Mouse (Mus musculus): Measurements from ENCODE around the gene Tbk1. TPM values are rescaled to one million over a fixed set of nuclear protein-coding genes. Genes with fewer than 3 reads are reported as not detected.

The Tbk1 gene
- polyA plus RNA-seq, 1 experiment from 2014 or later: 34.0 TPM

DNA sequence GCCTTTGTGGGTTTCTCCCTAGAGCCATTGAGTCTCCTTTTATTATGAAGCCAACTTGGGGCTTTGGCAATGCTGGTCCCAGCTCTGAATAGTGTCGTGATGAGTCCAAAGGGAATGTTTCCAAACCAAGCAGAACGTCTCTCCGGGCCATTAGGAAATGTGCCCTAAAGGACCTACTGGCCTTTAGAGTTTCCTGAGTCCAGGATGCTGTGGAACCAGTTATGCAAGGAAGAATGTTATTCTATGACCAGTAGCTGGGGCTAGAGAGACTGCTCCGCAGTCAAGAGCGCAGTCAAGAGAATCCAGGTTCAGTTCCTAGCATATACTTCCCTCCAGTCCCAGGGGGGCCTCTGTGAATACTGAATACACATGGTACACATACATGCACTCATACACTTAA is 86.6 kb downstream of the Tbk1 start:
- Histone ChIP-seq H3K9ac (ENCODE audit: low read length) (no peak overlapping the region), H3K36me3 (ENCODE audit: control insufficient read depth, insufficient read depth, low read length) (no peaks in the 10 kb centered on the region), H3K27me3 (ENCODE audit: control insufficient read depth, insufficient read depth, low read length) (no peaks in the 10 kb centered on the region), H3K9me3 (ENCODE audit: control insufficient read depth, low read length) (no peaks in the 10 kb centered on the region), H3K27ac (ENCODE audit: low read depth, low read length) (no peak overlapping the region), H3K4me2 (no peak overlapping the region), H3K4me3 (ENCODE audit: low read depth, low read length) (no peak overlapping the region), H3K4me1 (ENCODE audit: control insufficient read depth, insufficient read depth, low read length) (peaks cover 4% of the 10 kb centered on the region; the same call in 1 of the 2 replicates)
- DNase-seq (ENCODE audit: low spot score, missing footprints) (peak; percentile 6), ATAC-seq (ENCODE audit: low FRiP score) (no peak)
- 82% methylated on average over 5 of the region's 5 CpGs for WGBS

DNA sequence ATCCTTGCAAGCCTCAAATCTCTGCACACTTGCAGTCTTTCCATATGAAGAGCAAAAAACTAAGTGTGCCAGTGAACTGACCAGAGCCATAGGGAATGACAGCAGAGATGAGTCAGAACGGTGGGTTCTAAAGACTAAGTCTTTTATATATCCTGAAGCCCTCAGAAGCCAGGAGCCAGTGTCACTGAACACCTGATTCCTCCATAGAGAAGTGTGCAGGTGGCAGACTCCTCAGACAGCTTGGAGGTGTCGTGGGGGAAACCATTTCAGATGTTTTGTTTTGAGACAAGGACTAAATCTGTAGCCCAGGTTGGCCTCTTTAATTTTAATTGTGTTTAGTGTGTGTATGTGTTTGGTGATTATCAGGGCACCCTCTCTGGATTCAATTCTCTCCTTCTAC is 87.5 kb downstream of the Tbk1 start:
- H3K4me2 ChIP-seq: no peak overlapping the region
- no peaks in the 10 kb centered on the region for H3K27me3 ChIP-seq (ENCODE audit: control insufficient read depth, insufficient read depth, low read length)
- no peak overlapping the region for H3K27ac ChIP-seq (ENCODE audit: low read depth, low read length)
- peak; percentile 79 for DNase-seq (ENCODE audit: low spot score, missing footprints)
- ATAC-seq (ENCODE audit: low FRiP score): no peak
- no peak overlapping the region for H3K4me3 ChIP-seq (ENCODE audit: low read depth, low read length)
- H3K9ac ChIP-seq (ENCODE audit: low read length): no peak overlapping the region
- WGBS: 77% methylated on average over 2 of the region's 2 CpGs
- H3K36me3 ChIP-seq (ENCODE audit: control insufficient read depth, insufficient read depth, low read length): no peaks in the 10 kb centered on the region
- no peaks in the 10 kb centered on the region for H3K9me3 ChIP-seq (ENCODE audit: control insufficient read depth, low read length)
- H3K4me1 ChIP-seq (ENCODE audit: control insufficient read depth, insufficient read depth, low read length): peaks cover 2% of the 10 kb centered on the region; the same call in 1 of the 2 replicates

DNA sequence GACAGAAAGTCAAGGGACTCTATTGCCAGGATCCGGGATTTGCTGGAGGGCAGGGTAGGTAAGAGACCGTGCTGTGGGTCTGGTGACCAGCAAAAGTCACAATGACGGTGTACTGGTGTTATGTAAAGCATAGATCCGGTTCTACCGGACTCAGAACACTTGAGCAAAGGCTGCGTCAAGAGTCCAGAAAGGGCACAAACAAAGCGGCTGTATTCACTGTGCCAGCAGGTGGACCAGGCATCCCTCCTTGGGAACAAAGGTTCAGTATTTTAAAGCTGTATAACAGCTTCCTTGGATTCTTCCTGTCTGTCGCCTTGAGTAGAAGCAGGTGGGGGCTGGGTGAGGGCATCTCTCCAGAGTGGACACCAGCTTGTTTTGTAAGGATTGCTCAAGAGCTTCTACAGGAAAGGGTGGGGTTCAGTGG is 88.1 kb downstream of the Tbk1 start:
- no peak overlapping the region for H3K4me3 ChIP-seq (ENCODE audit: low read depth, low read length)
- DNase-seq (ENCODE audit: low spot score, missing footprints) (peak; percentile 78), ATAC-seq (ENCODE audit: low FRiP score) (no peak)
- H3K4me2 ChIP-seq: no peak overlapping the region
- H3K9ac ChIP-seq (ENCODE audit: low read length): no peak overlapping the region
- no peaks in the 10 kb centered on the region for H3K9me3 ChIP-seq (ENCODE audit: control insufficient read depth, low read length)
- H3K27ac ChIP-seq (ENCODE audit: low read depth, low read length): no peak overlapping the region
- H3K27me3 ChIP-seq (ENCODE audit: control insufficient read depth, insufficient read depth, low read length): no peaks in the 10 kb centered on the region
- H3K36me3 ChIP-seq (ENCODE audit: control insufficient read depth, insufficient read depth, low read length): no peaks in the 10 kb centered on the region
- 66% methylated on average over 8 of the region's 8 CpGs for WGBS
- H3K4me1 ChIP-seq (ENCODE audit: control insufficient read depth, insufficient read depth, low read length): peaks cover 2% of the 10 kb centered on the region; the same call in 1 of the 2 replicates

DNA sequence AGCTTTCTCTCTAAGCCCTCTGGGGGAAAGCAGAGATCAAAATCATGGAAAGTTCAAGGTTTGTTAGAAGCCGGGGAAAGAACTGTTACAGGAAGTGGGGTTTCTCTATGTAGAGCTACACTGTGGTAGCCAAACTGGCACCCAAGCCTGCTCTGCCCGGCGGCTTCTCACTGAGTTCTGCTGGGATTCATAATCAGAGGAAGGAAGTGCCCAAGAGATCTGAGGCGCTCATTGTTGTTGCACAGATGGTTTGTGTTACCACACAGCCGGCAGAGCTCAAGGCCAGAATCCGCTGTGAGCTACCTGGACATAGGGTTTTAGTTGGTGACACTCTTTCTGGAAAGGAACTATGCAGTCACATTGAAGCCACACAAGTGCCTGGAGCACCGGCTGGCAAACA is 88.6 kb downstream of the Tbk1 start:
- H3K4me2 ChIP-seq: no peak overlapping the region
- H3K4me3 ChIP-seq (ENCODE audit: low read depth, low read length): no peak overlapping the region
- no peaks in the 10 kb centered on the region for H3K36me3 ChIP-seq (ENCODE audit: control insufficient read depth, insufficient read depth, low read length)
- peak; percentile 77 for DNase-seq (ENCODE audit: low spot score, missing footprints)
- H3K27me3 ChIP-seq (ENCODE audit: control insufficient read depth, insufficient read depth, low read length): no peaks in the 10 kb centered on the region
- H3K4me1 ChIP-seq (ENCODE audit: control insufficient read depth, insufficient read depth, low read length): peaks cover 2% of the 10 kb centered on the region; the same call in 1 of the 2 replicates
- H3K9me3 ChIP-seq (ENCODE audit: control insufficient read depth, low read length): no peaks in the 10 kb centered on the region
- 77% methylated on average over 7 of the region's 7 CpGs for WGBS
- no peak overlapping the region for H3K27ac ChIP-seq (ENCODE audit: low read depth, low read length)
- no peak for ATAC-seq (ENCODE audit: low FRiP score)
- no peak overlapping the region for H3K9ac ChIP-seq (ENCODE audit: low read length)

DNA sequence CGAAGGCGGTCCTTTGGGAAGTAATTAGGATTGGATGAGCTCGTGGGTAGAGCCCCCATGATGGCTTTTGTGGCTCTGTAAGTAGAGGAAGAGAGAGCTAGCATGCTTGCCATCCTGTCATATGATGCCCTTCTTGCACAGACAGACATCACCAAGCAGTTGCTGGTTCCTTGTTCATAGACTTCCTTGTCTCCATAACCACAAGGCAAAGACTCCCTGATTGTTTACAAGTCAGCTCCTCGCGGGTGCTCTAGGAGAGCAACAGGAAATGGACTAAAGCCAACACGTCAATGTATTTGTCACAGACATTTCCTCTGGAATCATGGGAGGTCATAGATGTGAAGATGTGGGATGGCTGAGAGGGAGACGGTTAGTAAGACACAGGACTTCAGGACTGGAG is 90.0 kb downstream of the Tbk1 start:
- no peaks in the 10 kb centered on the region for H3K36me3 ChIP-seq (ENCODE audit: control insufficient read depth, insufficient read depth, low read length)
- H3K27me3 ChIP-seq (ENCODE audit: control insufficient read depth, insufficient read depth, low read length): no peaks in the 10 kb centered on the region
- H3K4me2 ChIP-seq: no peak overlapping the region
- H3K4me3 ChIP-seq (ENCODE audit: low read depth, low read length): no peak overlapping the region
- no peak for ATAC-seq (ENCODE audit: low FRiP score)
- H3K4me1 ChIP-seq (ENCODE audit: control insufficient read depth, insufficient read depth, low read length): peaks cover 2% of the 10 kb centered on the region; the same call in 1 of the 2 replicates
- DNase-seq (ENCODE audit: low spot score, missing footprints): no peak
- H3K27ac ChIP-seq (ENCODE audit: low read depth, low read length): no peak overlapping the region
- H3K9ac ChIP-seq (ENCODE audit: low read length): no peak overlapping the region
- 85% methylated on average over 7 of the region's 7 CpGs for WGBS
- no peaks in the 10 kb centered on the region for H3K9me3 ChIP-seq (ENCODE audit: control insufficient read depth, low read length)

Small RNAs within 50 kb of the gene (microRNA-seq; reads per million reads assigned to microRNA genes)
- not detected for gene Gm24330

Other genes with a start within 250 kb of the Tbk1 start
- gene Tbc1d30, start 235.5 kb downstream of the Tbk1 start, polyA plus RNA-seq (2014; fragmentation: Nextera tagmentation; extraction: Ambion mirVana): 2.8 and 3.4 TPM in 2 replicates
- gene Gns, start 221.7 kb downstream of the Tbk1 start, polyA plus RNA-seq (2014; fragmentation: Nextera tagmentation; extraction: Ambion mirVana): 35.9 and 37.3 TPM in 2 replicates
- 5.9 and 6.0 TPM in 2 replicates for gene Rassf3, start 110.4 kb downstream of the Tbk1 start, polyA plus RNA-seq (2014; fragmentation: Nextera tagmentation; extraction: Ambion mirVana)
- 55.5 and 68.5 TPM in 2 replicates for gene Xpot, start 39.5 kb upstream of the Tbk1 start, polyA plus RNA-seq (2014; fragmentation: Nextera tagmentation; extraction: Ambion mirVana)
- not detected in 2 replicates for gene D930020B18Rik, start 54.8 kb upstream of the Tbk1 start, polyA plus RNA-seq (2014; fragmentation: Nextera tagmentation; extraction: Ambion mirVana)
- gene BC048403, start 153.2 kb upstream of the Tbk1 start, polyA plus RNA-seq (2014; fragmentation: Nextera tagmentation; extraction: Ambion mirVana): 3.1 and 3.4 TPM in 2 replicates